Mouse (Mus musculus) midbrain, postnatal 0 days (tissue): Measurements from ENCODE around the gene Nr2f2. TPM values are rescaled to one million over a fixed set of nuclear protein-coding genes. Genes with fewer than 3 reads are reported as not detected.

Experiments used
- ATAC-seq: fragments of 200-750 bp; cut with Nextera tagmentation; 2 replicates; pipeline ENCODE4 v1.8.0; 2017; ENCODE audit warnings: moderate number of reproducible peaks, mild to moderate bottlenecking, moderate TSS enrichment, moderate library complexity; ENCODE audit not compliant: low FRiP score
- DNase-seq: peaks from one replicate; pipeline ENCODE4 v3.0.0-alpha.2; 2015; ENCODE audit warnings: low spot score
- H3K27ac ChIP-seq: fragments of 300-500 bp; sonication (generic); 2 replicates; pipeline ENCODE4 v1.5.1; 2014; ENCODE audit warnings: low read depth, mild to moderate bottlenecking, low read length, mixed read lengths
- H3K27me3 ChIP-seq: fragments of 300-500 bp; sonication (generic); 2 replicates; pipeline ENCODE4 v1.6.1; 2014; ENCODE audit warnings: low read length, control low read depth, mixed read lengths; ENCODE audit not compliant: insufficient read depth
- H3K36me3 ChIP-seq: fragments of 300-500 bp; sonication (generic); 2 replicates; pipeline ENCODE4 v1.6.1; 2014; ENCODE audit warnings: low read length, control low read depth, mixed read lengths; ENCODE audit not compliant: insufficient read depth
- H3K4me1 ChIP-seq: fragments of 300-500 bp; sonication (generic); 2 replicates; pipeline ENCODE4 v1.6.1; 2014; ENCODE audit warnings: mild to moderate bottlenecking, control low read depth, antibody characterized with exemption, low read length, mixed read lengths; ENCODE audit not compliant: insufficient read depth
- H3K4me2 ChIP-seq: fragments of 300-500 bp; sonication (generic); 2 replicates; pipeline ENCODE4 v1.6.1; 2014; ENCODE audit warnings: low read depth, mild to moderate bottlenecking, low read length, mixed read lengths; ENCODE audit not compliant: poor library complexity, severe bottlenecking
- H3K4me3 ChIP-seq: fragments of 300-500 bp; sonication (generic); 2 replicates; pipeline ENCODE4 v1.5.1; 2014; ENCODE audit warnings: low read depth, mild to moderate bottlenecking, low read length, moderate library complexity
- H3K9ac ChIP-seq: fragments of 300-500 bp; sonication (generic); replicated peaks from 2 replicates; pipeline ENCODE4 v1.6.1; 2014; ENCODE audit warnings: mild to moderate bottlenecking, low read length, moderate library complexity, mixed read lengths; ENCODE audit not compliant: poor library complexity, severe bottlenecking
- H3K9me3 ChIP-seq: fragments of 300-500 bp; sonication (generic); 2 replicates; pipeline ENCODE4 v1.6.1; 2016; ENCODE audit warnings: low read length, control low read depth
- CTCF ChIP-seq: IDR thresholded peaks from 2 replicates; pipeline ENCODE4 v1.5.1; 2016; ENCODE audit warnings: antibody characterized with exemption, mild to moderate bottlenecking
- WGBS: fragments of 180-500 bp; shearing (Covaris S2); extraction: QIAGEN DNeasy Blood & Tissue Kit; methylation state at CpG from one replicate; pipeline ENCODE4 v1.1.7; 2014; 5-methylcytosine and 5-hydroxymethylcytosine counted together
- polyA plus RNA-seq: library from polyadenylated mRNA; unstranded; fragments of >200 nt; fragmentation: Nextera tagmentation; extraction: Ambion mirVana; gene quantifications from 2 replicates; pipeline ENCODE4 v1.2.1, GENCODE M21; 2015
- total RNA-seq: library from RNA; depleted of rRNA; stranded (reverse); fragments of >200 nt; gene quantifications from 2 replicates; pipeline ENCODE4 v1.2.3, GENCODE M21; 2014

The Nr2f2 gene
- total and polyA plus RNA-seq, 2 experiments from 2014 or later, result 38.9 to 81.6 TPM

GRCm38 (mm10) chr7:70358848-70359591 is 7.5 kb downstream of the Nr2f2 start:
- Histone ChIP-seq H3K9ac (peak overlapping the region; percentile 72), H3K36me3 (no peaks in the 10 kb centered on the region), H3K4me3 (peak overlapping the region; percentile 68), H3K4me2 (peak overlapping the region; percentile 87), H3K27ac (peak overlapping the region; percentile 82), H3K27me3 (peaks cover 43% of the 10 kb centered on the region), H3K9me3 (no peaks in the 10 kb centered on the region), H3K4me1 (no peaks in the 10 kb centered on the region)
- under 1% methylated on average over 33 of the region's 33 CpGs for WGBS
- ATAC-seq, result no peak
- no peak for TF ChIP-seq CTCF
- DNase-seq, result no peak

GRCm38 (mm10) chr7:70358020-70358847 is 8.3 kb downstream of the Nr2f2 start:
- peak overlapping the region; percentile 72 for H3K9ac ChIP-seq
- H3K4me3 ChIP-seq, result peak overlapping the region; percentile 68
- peak overlapping the region; percentile 82 for H3K27ac ChIP-seq
- DNase-seq (no peak), ATAC-seq (no peak)
- TF ChIP-seq CTCF, result no peak
- WGBS, result 6% methylated on average over 33 of the region's 33 CpGs
- no peaks in the 10 kb centered on the region for H3K4me1 ChIP-seq
- no peaks in the 10 kb centered on the region for H3K36me3 ChIP-seq
- peaks cover 37% of the 10 kb centered on the region for H3K27me3 ChIP-seq
- H3K4me2 ChIP-seq, result peak overlapping the region; percentile 87
- no peaks in the 10 kb centered on the region for H3K9me3 ChIP-seq

GRCm38 (mm10) chr7:70357516-70358019 is 9.0 kb downstream of the Nr2f2 start:
- DNase-seq, result no peak
- no peak for ATAC-seq
- H3K27me3 ChIP-seq, result peaks cover 33% of the 10 kb centered on the region

GRCm38 (mm10) chr7:70356691-70357515 is 9.6 kb downstream of the Nr2f2 start:
- H3K27me3 ChIP-seq, result peaks cover 31% of the 10 kb centered on the region
- WGBS, result 38% methylated on average over 3 of the region's 3 CpGs
- peak overlapping the region; percentile 72 for H3K9ac ChIP-seq
- H3K9me3 ChIP-seq, result no peaks in the 10 kb centered on the region
- peak overlapping the region; percentile 87 for H3K4me2 ChIP-seq
- DNase-seq (no peak), ATAC-seq (no peak)
- H3K27ac ChIP-seq, result peak overlapping the region; percentile 51; the same call in 1 of the 2 replicates
- TF ChIP-seq CTCF, result no peak
- H3K36me3 ChIP-seq, result no peaks in the 10 kb centered on the region
- peak overlapping the region; percentile 68 for H3K4me3 ChIP-seq
- no peaks in the 10 kb centered on the region for H3K4me1 ChIP-seq

More at GRCm38 (mm10) chr7:70357516-70358019, 9.0 kb downstream of the Nr2f2 start:
- Histone ChIP-seq H3K27ac (peak overlapping the region; percentile 82), H3K36me3 (no peaks in the 10 kb centered on the region), H3K9ac (peak overlapping the region; percentile 72), H3K4me1 (no peaks in the 10 kb centered on the region), H3K4me3 (peak overlapping the region; percentile 68), H3K4me2 (peak overlapping the region; percentile 87), H3K9me3 (no peaks in the 10 kb centered on the region)
- WGBS, result 15% methylated on average over 17 of the region's 17 CpGs
- TF ChIP-seq CTCF, result no peak

- no peaks in the 10 kb centered on the region for H3K36me3 ChIP-seq
- no peak for TF ChIP-seq CTCF
- H3K4me1 ChIP-seq, result no peaks in the 10 kb centered on the region
- peak overlapping the region; percentile 68 for H3K4me3 ChIP-seq
- H3K9me3 ChIP-seq, result no peaks in the 10 kb centered on the region
- peak overlapping the region; percentile 87 for H3K4me2 ChIP-seq
- peak overlapping the region; percentile 48 for H3K9ac ChIP-seq
- ATAC-seq, result no peak
- 23% methylated on average over 5 of the region's 5 CpGs for WGBS
- H3K27ac ChIP-seq, result no peak overlapping the region
- no peak for DNase-seq
- H3K27me3 ChIP-seq, result peaks cover 31% of the 10 kb centered on the region
These were observed 10.6 kb downstream of the Nr2f2 start for GRCm38 (mm10) chr7:70355691-70356568.
